Mouse (Mus musculus) layer of hippocampus, adult 11-12 months (tissue): ENCODE data around the gene Gm10775.

Source experiments
- DNase-seq: peaks from one replicate; pipeline ENCODE4 v3.0.0; 2022; ENCODE audit warnings: low spot score

Gm10775 gene

DNA sequence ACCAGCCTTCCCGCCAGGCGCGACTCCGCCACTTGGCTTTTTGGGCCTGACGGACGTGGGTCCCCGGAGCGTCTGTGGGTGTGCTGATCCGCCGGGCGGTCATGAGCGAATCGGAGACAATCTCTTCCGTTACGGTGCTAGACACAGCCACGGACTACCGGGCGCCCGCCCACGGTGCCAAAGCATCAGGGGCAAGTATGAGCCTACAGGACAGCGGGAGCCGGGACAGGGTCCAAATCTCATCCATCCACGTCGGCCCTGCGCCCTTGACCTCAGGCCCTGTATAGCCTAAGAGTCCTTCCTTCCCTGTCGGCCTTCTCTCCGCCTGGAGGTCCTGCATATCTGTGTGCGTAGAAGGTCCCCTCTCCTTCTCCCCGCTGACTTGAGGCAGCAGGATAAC is at the start of gene Gm10775:
Gene Gm10775, plus strand, starts transcription at position 301 of the 400 bp plus-strand sequence.
- DNase-seq: no peak

DNA sequence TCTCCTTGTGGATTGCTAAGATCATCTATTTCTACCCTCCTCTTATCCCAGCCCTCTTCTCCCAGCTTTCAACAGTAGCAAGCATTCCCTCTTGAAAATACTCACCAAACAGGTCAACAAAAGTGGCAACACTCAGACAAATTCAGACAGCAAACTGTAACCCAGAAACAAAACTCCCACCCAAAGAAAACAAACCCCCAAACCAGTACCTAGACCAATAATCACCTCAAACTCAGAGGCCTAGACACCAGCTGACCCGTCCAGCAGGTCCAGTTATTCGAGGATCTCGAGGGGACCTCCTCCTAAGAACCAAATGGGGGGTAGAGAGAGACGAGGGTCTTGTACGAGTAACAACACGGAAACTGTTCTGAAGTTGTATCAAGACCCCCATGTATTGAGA is 33.4 kb upstream of the Gm10775 start:
- no peak for DNase-seq

DNA sequence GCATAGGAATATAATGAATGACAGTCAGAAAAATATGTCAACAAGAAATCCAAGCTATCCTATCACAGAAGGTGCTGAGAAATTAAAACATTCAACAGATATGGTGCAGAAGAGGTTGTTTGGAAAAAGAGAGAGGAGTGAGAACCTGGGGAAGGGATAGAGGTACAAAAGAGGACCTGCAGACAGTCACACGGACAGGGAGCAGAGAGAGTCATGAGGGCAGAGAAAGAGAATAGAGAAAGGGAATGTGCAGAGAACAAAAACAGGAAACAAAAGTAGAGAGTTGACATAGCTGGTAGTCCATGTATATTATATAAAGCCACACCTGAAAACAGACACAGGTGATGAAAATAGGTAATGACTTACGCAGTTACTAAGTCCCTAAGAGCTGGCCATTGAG is 32.7 kb upstream of the Gm10775 start:
- DNase-seq: no peak

- DNase-seq: no peak
Measured at GRCm38 (mm10) chr13:65237211-65237610, 22.1 kb upstream of the Gm10775 start.

GRCm38 (mm10) chr13:65240509-65241098 is 18.7 kb upstream of the Gm10775 start:
- DNase-seq: peak; percentile 98

GRCm38 (mm10) chr13:65241099-65241626 is 18.2 kb upstream of the Gm10775 start:
- DNase-seq: peak; percentile 98

DNA sequence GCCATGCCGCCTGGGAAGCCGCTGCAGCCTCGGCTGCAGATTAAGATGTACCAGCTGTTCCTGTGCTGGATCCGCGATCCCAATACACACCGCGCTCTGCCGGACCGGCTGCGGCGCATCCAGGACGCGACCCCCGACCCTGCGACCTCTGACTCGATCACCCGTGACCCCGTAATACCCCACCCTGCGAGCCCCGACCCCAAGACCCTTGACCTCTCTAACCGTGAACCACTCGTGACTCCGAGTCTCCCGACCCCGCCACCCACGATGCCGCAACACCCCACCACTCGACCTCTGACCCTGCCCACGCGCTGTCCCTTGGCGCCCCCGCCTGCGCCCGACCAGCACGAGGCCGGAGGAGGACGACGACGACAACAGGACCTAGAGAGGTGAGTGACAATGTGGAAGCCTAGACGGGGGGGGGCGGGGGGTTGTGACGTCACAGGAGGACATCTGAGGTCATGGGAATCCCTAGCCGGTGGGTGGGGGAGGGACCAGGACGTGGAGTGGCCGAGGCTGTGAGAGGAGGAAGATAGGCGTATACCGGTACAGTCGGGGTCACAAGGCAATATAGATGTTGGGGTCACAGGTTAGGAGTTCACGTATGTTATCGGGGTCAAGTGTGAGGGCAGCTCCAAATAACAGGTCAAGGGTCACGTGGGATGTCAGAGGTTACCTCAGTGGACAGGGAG is 17.6 kb upstream of the Gm10775 start:
- DNase-seq: no peak

- DNase-seq: no peak
Measured at GRCm38 (mm10) chr13:65242319-65242787, 17.0 kb upstream of the Gm10775 start.

DNA sequence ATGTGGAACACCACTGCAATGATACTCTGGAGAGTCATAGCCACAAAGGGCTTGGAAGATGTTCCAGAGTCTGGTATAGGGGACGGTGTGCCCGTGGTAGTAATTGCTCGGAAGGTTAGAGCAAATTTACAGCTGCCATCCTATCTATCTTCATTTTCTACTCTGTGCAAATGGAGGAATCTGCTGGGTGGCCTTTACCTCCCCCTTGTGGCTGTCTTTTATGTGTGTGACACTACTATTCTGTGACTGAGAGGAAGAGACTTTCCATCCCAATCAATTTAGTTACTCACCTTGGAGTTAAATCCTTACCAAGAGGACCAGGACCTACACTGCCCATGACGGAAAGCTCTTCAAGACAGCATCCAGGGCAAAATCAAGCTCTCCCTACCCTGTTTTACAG is 16.1 kb upstream of the Gm10775 start:
- DNase-seq: no peak

DNA sequence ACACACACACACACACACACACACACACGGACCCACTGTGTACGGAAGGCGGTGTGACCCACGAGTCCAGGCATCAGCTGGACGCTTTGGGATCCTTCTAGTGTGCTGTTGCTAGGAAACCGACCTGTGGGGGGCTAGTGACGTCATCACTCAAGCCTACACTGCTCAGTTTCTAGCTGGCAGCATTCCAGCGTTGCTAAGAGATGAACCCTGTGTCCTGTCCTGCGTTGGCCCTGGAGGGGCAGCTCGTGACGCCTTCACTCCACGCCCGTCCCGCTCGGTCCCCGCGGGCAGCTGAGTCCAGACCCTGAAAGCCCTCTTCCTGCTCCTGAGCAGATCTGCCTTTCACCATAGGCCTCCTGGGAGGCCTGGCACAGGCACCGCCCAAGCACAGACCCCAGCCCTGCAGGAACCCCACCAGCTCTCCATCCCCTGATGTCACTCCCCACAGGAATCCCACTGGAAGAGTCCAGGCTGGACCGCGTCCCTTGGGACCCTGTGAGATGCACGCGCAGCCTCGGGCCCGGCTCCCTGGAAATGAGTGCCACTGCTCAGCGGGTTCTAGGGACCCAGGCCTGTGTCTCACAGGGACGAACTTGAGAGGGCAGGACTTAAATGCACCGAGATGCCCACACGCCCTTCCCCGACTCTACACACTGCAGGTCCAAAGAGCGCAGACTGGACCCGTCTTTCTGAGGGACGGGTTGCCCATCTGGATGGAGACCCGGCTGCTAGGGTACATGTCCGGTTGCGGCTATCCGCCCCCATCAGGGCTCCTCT is 974 bp upstream of the Gm10775 start:
- DNase-seq: peak; percentile 75

DNA sequence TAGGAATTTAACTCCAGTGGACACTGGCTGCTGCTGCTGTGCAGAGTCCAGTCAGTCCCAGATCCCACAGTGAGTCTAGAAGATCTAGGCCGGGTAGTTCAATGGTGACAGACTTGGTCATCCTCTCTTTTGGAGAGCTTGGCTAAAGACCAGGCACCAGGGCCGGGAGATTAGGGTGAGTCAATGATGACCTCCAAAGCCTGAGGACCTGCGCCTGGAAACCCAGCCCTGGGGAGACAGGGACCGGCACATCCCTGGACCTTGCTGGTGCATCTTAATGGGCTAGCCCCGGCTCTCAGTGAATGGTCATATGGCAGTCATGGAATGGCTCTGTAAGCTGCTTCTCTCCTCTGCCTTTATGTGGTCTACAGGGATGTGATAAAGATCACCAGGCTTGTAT is 2.7 kb downstream of the Gm10775 start:
- no peak for DNase-seq

DNA sequence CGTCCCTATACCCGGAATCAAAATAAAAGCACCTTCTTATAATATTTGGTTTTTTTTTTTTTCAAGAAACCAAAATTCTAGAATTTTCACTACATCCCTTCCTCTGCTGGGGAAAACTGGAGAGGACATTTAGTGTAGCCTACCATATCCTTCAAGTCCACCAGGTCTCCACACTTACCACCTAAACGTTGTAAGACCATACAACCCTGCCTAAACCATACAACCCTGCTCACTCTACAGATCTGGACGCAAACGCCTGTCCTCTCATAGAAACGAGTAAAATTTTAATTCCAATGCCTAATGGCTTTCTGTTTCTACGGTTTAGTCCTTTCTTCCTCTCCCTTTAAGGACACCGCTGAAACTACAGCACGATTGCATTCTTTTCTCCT is 18.6 kb downstream of the Gm10775 start:
- DNase-seq: no peak

GRCm38 (mm10) chr13:65278383-65279341 is 19.3 kb downstream of the Gm10775 start, which contains the start of gene Zfp369:
Gene Zfp369, plus strand, starts transcription at chr13:65278814.
- peak; percentile 94 for DNase-seq

DNA sequence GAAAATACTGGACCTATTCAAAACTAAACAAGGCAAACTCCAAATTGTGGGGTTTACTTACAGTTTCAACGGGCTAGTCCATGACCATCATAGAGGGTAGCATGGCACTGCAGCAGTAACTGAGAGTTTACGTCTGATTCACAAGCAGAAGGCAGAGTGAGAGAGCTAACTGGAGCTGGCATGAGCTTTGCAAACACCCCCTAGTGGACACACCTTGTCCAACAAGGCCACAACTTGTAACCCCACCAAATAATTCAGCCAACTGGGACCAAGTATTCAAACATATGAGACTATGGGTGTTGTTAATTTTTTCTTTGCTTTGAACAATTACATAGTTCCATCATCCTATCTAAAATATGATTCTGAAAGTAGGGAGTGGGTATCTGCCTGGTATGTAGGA is 27.4 kb downstream of the Gm10775 start:
- DNase-seq: no peak

GRCm38 (mm10) chr13:65296354-65296753 is 37.0 kb downstream of the Gm10775 start:
- DNase-seq: no peak
